Mouse (Mus musculus) mesoderm, embryonic 11.5 days (tissue): Measurements from ENCODE around the gene Npcd.
A peak's percentile ranks its signal among the peaks of the same experiment; 100 is the strongest.

Experiments
- DNase-seq: peaks from one replicate; pipeline ENCODE4 v3.0.0-alpha.2; 2012; ENCODE audit warnings: low read depth, low spot score

The Npcd gene

GRCm38 (mm10) chr15:79741921-79742705, 91.9 kb downstream of the Npcd start, which contains the start of gene Sun2:
Gene Sun2, minus strand, starts transcription at chr15:79742536.
- DNase-seq, result peak; percentile 89

DNA sequence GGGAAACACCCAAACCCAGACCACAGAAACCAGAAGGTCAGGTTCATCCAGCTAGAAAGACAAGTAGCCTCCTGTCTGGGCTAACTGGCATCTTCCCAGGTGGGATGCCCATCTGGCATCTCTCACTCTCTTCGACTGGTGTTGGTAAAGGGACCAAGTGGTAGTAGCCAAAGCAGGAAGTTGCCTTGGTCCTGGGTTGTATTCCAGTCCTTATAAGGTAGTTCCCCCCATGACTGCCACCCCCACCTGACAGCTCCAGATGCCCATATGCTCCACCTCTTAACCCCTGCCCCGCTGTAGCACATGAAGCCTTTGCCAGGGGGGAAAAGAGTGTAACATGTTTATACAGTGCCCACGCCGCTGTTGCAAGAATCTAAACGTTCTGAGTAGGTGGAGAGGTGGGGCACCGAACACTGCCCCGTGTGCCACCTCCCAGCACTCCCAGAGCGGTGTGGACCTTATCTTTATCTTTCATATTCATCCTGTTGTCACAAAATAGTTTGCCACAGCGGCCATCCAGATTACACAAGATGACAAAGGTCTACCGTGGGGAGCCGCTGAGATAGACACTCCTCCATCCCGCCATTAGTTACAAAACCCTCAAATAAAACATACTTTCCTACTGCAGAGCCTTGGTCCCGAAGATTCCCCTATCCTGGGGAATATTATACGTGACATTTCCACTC, 92.7 kb downstream of the Npcd start:
- DNase-seq, result no peak

DNA sequence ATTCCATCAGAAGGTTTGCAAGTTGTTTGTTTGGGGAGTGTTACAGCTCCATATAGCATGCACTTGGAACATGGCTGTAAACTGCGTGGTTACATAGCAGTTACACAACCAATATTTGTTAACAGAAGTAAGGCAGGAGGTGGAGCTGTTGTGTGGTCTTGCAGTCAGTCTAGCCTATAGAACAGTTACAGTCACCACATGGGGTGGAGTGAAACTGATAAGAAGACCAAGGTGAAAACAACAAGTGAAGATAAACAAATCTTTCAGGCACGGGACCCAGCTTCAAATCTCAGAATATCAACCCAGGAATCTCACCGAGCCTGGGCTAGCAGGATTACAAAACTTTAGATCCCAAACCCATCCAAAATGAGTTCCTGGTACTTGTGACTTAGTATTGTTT, 93.3 kb downstream of the Npcd start:
- no peak for DNase-seq
